11 mouse cellular contexts compared by ENCODE assay signal in the genomic region with DNA sequence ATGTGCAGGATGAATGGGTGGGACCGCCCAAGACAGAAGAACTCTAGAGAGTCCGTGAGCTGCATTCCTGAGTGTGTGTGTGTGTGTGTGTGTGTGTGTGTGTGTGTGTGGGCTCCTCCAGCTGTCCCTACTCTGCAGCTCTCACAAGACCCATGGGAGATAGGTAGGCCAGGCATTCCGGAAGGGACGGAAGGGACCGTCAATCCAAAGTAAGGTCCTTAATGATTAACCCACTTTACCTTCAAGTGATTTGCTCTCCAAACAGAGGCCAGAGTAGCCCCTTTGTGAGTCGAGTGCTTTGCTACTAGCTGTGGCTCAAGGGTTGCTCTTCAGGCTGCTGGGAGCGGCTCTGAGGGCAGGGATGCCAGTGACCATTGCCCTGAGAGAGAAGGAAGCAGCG. TPM values are rescaled to one million over a fixed set of nuclear protein-coding genes. Genes with fewer than 3 reads are reported as not detected.
A peak's percentile ranks its signal among the peaks of the same experiment; 100 is the strongest.
DNase-seq lines count a peak whose midpoint lies in the region; ATAC-seq and TF ChIP-seq lines count a peak whose summit lies in the region.
"Had no signal": no experiment of that assay in that cellular context is flagged by ENCODE, and none has a peak within 500 bp of the region (broad histone marks: within the 10 kb centered on the region; RNA-seq: fewer than 3 reads in every experiment).

No protein-coding gene starts in this region.

- H3K27ac ChIP-seq in heart, embryonic 13.5 days (replicated peaks), result peak overlapping the region; percentile 73; the same call in 1 of the 2 replicates
- H3K27ac ChIP-seq in heart, embryonic 12.5 days (ENCODE audit: poor library complexity, severe bottlenecking), result no peak overlapping the region
- H3K27ac ChIP-seq in kidney, embryonic 16.5 days (ENCODE audit: low read length), result peak overlapping the region; percentile 54; the same call in 1 of the 2 replicates
- peak overlapping the region; percentile 91 for H3K27ac ChIP-seq in lung, embryonic 14.5 days (ENCODE audit: low read depth)
- peak overlapping the region; percentile 60; the same call in 1 of the 2 replicates for H3K27ac ChIP-seq in stomach, embryonic 15.5 days
- H3K27ac ChIP-seq in layer of hippocampus, adult 2 months, result no peak overlapping the region
- H3K27ac ChIP-seq: forebrain, embryonic 13.5 days; liver, embryonic 12.5 days had no signal

- no peak overlapping the region for H3K9ac ChIP-seq in heart, embryonic 13.5 days
- H3K9ac ChIP-seq in heart, embryonic 12.5 days, result no peak overlapping the region
- H3K9ac ChIP-seq in kidney, embryonic 16.5 days (replicated peaks; ENCODE audit: low read length), result no peak overlapping the region
- no peak overlapping the region for H3K9ac ChIP-seq in lung, embryonic 14.5 days
- no peak overlapping the region for H3K9ac ChIP-seq in stomach, embryonic 15.5 days
- H3K9ac ChIP-seq: forebrain, embryonic 13.5 days; liver, embryonic 12.5 days had no signal

- H3K4me2 ChIP-seq in heart, embryonic 13.5 days, result no peak overlapping the region
- no peak overlapping the region for H3K4me2 ChIP-seq in heart, embryonic 12.5 days
- no peak overlapping the region for H3K4me2 ChIP-seq in kidney, embryonic 16.5 days (replicated peaks; ENCODE audit: low read depth, low read length)
- no peak overlapping the region for H3K4me2 ChIP-seq in lung, embryonic 14.5 days
- no peak overlapping the region for H3K4me2 ChIP-seq in stomach, embryonic 15.5 days
- H3K4me2 ChIP-seq: forebrain, embryonic 13.5 days; liver, embryonic 12.5 days had no signal

- H3K9me3 ChIP-seq in heart, embryonic 13.5 days, result no peaks in the 10 kb centered on the region
- H3K9me3 ChIP-seq in heart, embryonic 12.5 days (replicated peaks), result no peaks in the 10 kb centered on the region
- H3K9me3 ChIP-seq in kidney, embryonic 16.5 days (ENCODE audit: low read length), result no peaks in the 10 kb centered on the region
- H3K9me3 ChIP-seq in lung, embryonic 14.5 days (ENCODE audit: low read depth, low read length), result no peaks in the 10 kb centered on the region
- no peaks in the 10 kb centered on the region for H3K9me3 ChIP-seq in stomach, embryonic 15.5 days
- H3K9me3 ChIP-seq: forebrain, embryonic 13.5 days; liver, embryonic 12.5 days had no signal

- peak; percentile 73 for DNase-seq in lung, embryonic 14.5 days
- DNase-seq in gastrocnemius, postnatal 14 days, result no peak
- DNase-seq in left cerebral cortex, postnatal 10 days (ENCODE audit: extremely low spot score in 1 of 2, low spot score in 2 of 2), result no peak
- DNase-seq in layer of hippocampus, adult 2 months (ENCODE audit: low spot score in 2 of 2), result no peak

- intact Hi-C loops in gastrocnemius, postnatal 14 days (cut with DNase I; ENCODE audit: low total_unique reads), result no loop called here
- intact Hi-C loops in left cerebral cortex, postnatal 10 days (cut with DNase I), result no loop called here

- 69% methylated on average over 8 of the region's 8 CpGs for WGBS in heart, embryonic 13.5 days
- 68% methylated on average over 8 of the region's 8 CpGs for WGBS in heart, embryonic 12.5 days
- 55% methylated on average over 8 of the region's 8 CpGs for WGBS in kidney, embryonic 16.5 days
- WGBS in lung, embryonic 14.5 days, result 59% methylated on average over 8 of the region's 8 CpGs
- WGBS in stomach, embryonic 15.5 days, result 59% methylated on average over 8 of the region's 8 CpGs

- H3K27me3 ChIP-seq in heart, embryonic 13.5 days (replicated peaks), result no peaks in the 10 kb centered on the region
- 0 out of 2 replicates have a peak, but pooled peaks cover 4% of the 10 kb centered on the region for H3K27me3 ChIP-seq in heart, embryonic 12.5 days (replicated peaks)
- H3K27me3 ChIP-seq in kidney, embryonic 16.5 days (ENCODE audit: insufficient read depth, low read length), result no peaks in the 10 kb centered on the region
- no peaks in the 10 kb centered on the region for H3K27me3 ChIP-seq in lung, embryonic 14.5 days (ENCODE audit: insufficient read depth, low read length)
- no peaks in the 10 kb centered on the region for H3K27me3 ChIP-seq in stomach, embryonic 15.5 days (replicated peaks)
- H3K27me3 ChIP-seq: forebrain, embryonic 13.5 days; liver, embryonic 12.5 days had no signal

- no peak for ATAC-seq in heart, embryonic 13.5 days (ENCODE audit: extremely low read depth, insufficient number of reproducible peaks, low FRiP score, low TSS enrichment)
- no peak for ATAC-seq in heart, embryonic 12.5 days (ENCODE audit: insufficient number of reproducible peaks, low FRiP score)
- peak; percentile 67 for ATAC-seq in kidney, embryonic 16.5 days (ENCODE audit: low FRiP score, low TSS enrichment)
- peak; percentile 49 for ATAC-seq in lung, embryonic 14.5 days (ENCODE audit: insufficient read depth)
- ATAC-seq in stomach, embryonic 15.5 days (ENCODE audit: insufficient read depth, low FRiP score, low read depth), result peak; percentile 59
- ATAC-seq: forebrain, embryonic 13.5 days; liver, embryonic 12.5 days had no signal

- H3K36me3 ChIP-seq in heart, embryonic 13.5 days, result peaks cover 21% of the 10 kb centered on the region
- H3K36me3 ChIP-seq in heart, embryonic 12.5 days, result peaks cover 25% of the 10 kb centered on the region
- H3K36me3 ChIP-seq in kidney, embryonic 16.5 days (ENCODE audit: insufficient read depth, low read length), result peaks cover 14% of the 10 kb centered on the region
- peaks cover 22% of the 10 kb centered on the region for H3K36me3 ChIP-seq in lung, embryonic 14.5 days (ENCODE audit: insufficient read depth)
- no peaks in the 10 kb centered on the region for H3K36me3 ChIP-seq in stomach, embryonic 15.5 days

- no peak for TF ChIP-seq CTCF in lung, embryonic 14.5 days (IDR thresholded peaks at IDR 0.05; ENCODE audit: low read depth)
- TF ChIP-seq CTCF in layer of hippocampus, adult 2 months (conservative IDR thresholded peaks at IDR 0.05), result no peak

- peaks cover 74% of the 10 kb centered on the region for H3K4me1 ChIP-seq in heart, embryonic 13.5 days
- H3K4me1 ChIP-seq in heart, embryonic 12.5 days (replicated peaks), result peaks cover 56% of the 10 kb centered on the region
- peaks cover 22% of the 10 kb centered on the region for H3K4me1 ChIP-seq in kidney, embryonic 16.5 days (ENCODE audit: insufficient read depth, low read length)
- H3K4me1 ChIP-seq in lung, embryonic 14.5 days (ENCODE audit: insufficient read depth), result peaks cover 27% of the 10 kb centered on the region
- H3K4me1 ChIP-seq in stomach, embryonic 15.5 days, result peaks cover 22% of the 10 kb centered on the region

- no peak overlapping the region for H3K4me3 ChIP-seq in heart, embryonic 13.5 days
- no peak overlapping the region for H3K4me3 ChIP-seq in heart, embryonic 12.5 days
- H3K4me3 ChIP-seq in kidney, embryonic 16.5 days (ENCODE audit: low read length), result no peak overlapping the region
- no peak overlapping the region for H3K4me3 ChIP-seq in lung, embryonic 14.5 days (ENCODE audit: low read depth, low read length)
- no peak overlapping the region for H3K4me3 ChIP-seq in stomach, embryonic 15.5 days (replicated peaks)
- H3K4me3 ChIP-seq in layer of hippocampus, adult 2 months, result no peak overlapping the region
- H3K4me3 ChIP-seq: forebrain, embryonic 13.5 days; liver, embryonic 12.5 days had no signal

RNA-seq across cellular contexts. Expression of a gene that starts 59.7 kb away (rescaled TPM):
- 8.6 and 9.8 TPM in 2 replicates for polyA plus RNA-seq in heart, embryonic 13.5 days (2015; fragmentation: Nextera tagmentation; extraction: Ambion mirVana)
- 16.0 and 16.3 TPM in 2 replicates for polyA plus RNA-seq in heart, embryonic 12.5 days (2016; fragmentation: Nextera tagmentation; extraction: Ambion mirVana)
- polyA plus RNA-seq in kidney, embryonic 16.5 days (2015; fragmentation: Nextera tagmentation; extraction: Ambion mirVana), result 20.3 and 21.3 TPM in 2 replicates
- 16.6 and 20.0 TPM in 2 replicates for polyA plus RNA-seq in lung, embryonic 14.5 days (2014; fragmentation: Nextera tagmentation; extraction: Ambion mirVana)
- 10.7 and 12.4 TPM in 2 replicates for polyA plus RNA-seq in stomach, embryonic 15.5 days (2015; fragmentation: Nextera tagmentation; extraction: Ambion mirVana)
- total RNA-seq in gastrocnemius, postnatal 14 days (2021), result 10 to 100 TPM; 25.7 to 34.3 TPM
- total RNA-seq in left cerebral cortex, postnatal 10 days (2021), result 10 to 100 TPM in 1 of 2 experiments, 1 to 10 TPM in 1; 8.5 to 11.2 TPM
- total RNA-seq in layer of hippocampus, adult 2 months (2021), result 1 to 10 TPM; 4.1 to 5.7 TPM
- total RNA-seq: megakaryocyte-erythroid progenitor cell, adult 5-6 weeks had no signal

Comparison
In these comparisons a context has a peak if more than half of its experiments do, and no peak if none do; other contexts are left out.
1. H3K27ac ChIP-seq: peak in heart, embryonic 13.5 days (single experiment), kidney, embryonic 16.5 days (single experiment), lung, embryonic 14.5 days (single experiment) and stomach, embryonic 15.5 days (single experiment); none in heart, embryonic 12.5 days (single experiment) and layer of hippocampus, adult 2 months (single experiment).
2. ATAC-seq: peak in kidney, embryonic 16.5 days (single experiment), lung, embryonic 14.5 days (single experiment) and stomach, embryonic 15.5 days (single experiment); none in heart, embryonic 13.5 days (single experiment) and heart, embryonic 12.5 days (single experiment).